Mouse (Mus musculus) forebrain, postnatal 0 days (tissue): Measurements from ENCODE around the gene Uhrf1bp1l. TPM values are rescaled to one million over a fixed set of nuclear protein-coding genes. Genes with fewer than 3 reads are reported as not detected.
A peak's percentile ranks its signal among the peaks of the same experiment; 100 is the strongest.

Experiments used
- ATAC-seq: fragments of 200-750 bp; cut with Nextera tagmentation; 2 replicates; pipeline ENCODE4 v1.8.0; 2017; ENCODE audit warnings: mild to moderate bottlenecking, moderate library complexity
- DNase-seq: peaks from one replicate; pipeline ENCODE4 v3.0.0-alpha.2; 2015
- H3K27ac ChIP-seq: fragments of 300-500 bp; sonication (generic); 2 replicates; pipeline ENCODE4 v1.5.1; 2014; ENCODE audit warnings: low read depth, mild to moderate bottlenecking, antibody characterized with exemption, low read length, moderate library complexity, mixed read lengths
- H3K27me3 ChIP-seq: fragments of 300-500 bp; sonication (generic); 2 replicates; pipeline ENCODE4 v1.6.1; 2014; ENCODE audit warnings: mild to moderate bottlenecking, low read length, mixed read lengths; ENCODE audit not compliant: insufficient read depth
- H3K36me3 ChIP-seq: fragments of 300-500 bp; sonication (generic); 2 replicates; pipeline ENCODE4 v1.6.1; 2014; ENCODE audit warnings: mild to moderate bottlenecking, moderate library complexity; ENCODE audit not compliant: insufficient read depth
- H3K4me1 ChIP-seq: fragments of 300-500 bp; sonication (generic); 2 replicates; pipeline ENCODE4 v1.6.1; 2014; ENCODE audit warnings: antibody characterized with exemption; ENCODE audit not compliant: insufficient read depth
- H3K4me2 ChIP-seq: fragments of 300-500 bp; sonication (generic); 2 replicates; pipeline ENCODE4 v1.6.1; 2014; ENCODE audit warnings: low read depth, mild to moderate bottlenecking, moderate library complexity
- H3K4me3 ChIP-seq: fragments of 300-500 bp; sonication (generic); 2 replicates; pipeline ENCODE4 v1.5.1; 2014; ENCODE audit warnings: low read depth, low read length, mixed read lengths
- H3K9ac ChIP-seq: fragments of 300-500 bp; sonication (generic); 2 replicates; pipeline ENCODE4 v1.6.1; 2014; ENCODE audit warnings: mild to moderate bottlenecking
- H3K9me3 ChIP-seq: fragments of 300-500 bp; sonication (generic); 2 replicates; pipeline ENCODE4 v1.6.1; 2016; ENCODE audit warnings: low read length
- CTCF ChIP-seq: sonication (generic); IDR thresholded peaks from 2 replicates; pipeline ENCODE4 v1.5.1; 2016; ENCODE audit warnings: antibody characterized with exemption, control low read depth, low read depth
- WGBS: fragments of 180-500 bp; shearing (Covaris S2); extraction: QIAGEN DNeasy Blood & Tissue Kit; methylation state at CpG from one replicate; pipeline ENCODE4 v1.1.7; 2014; 5-methylcytosine and 5-hydroxymethylcytosine counted together
- polyA plus RNA-seq: library from polyadenylated mRNA; unstranded; fragments of >200 nt; fragmentation: Nextera tagmentation; extraction: Ambion mirVana; gene quantifications from 2 replicates; pipeline ENCODE4 v1.2.1, GENCODE M21; 2015
- total RNA-seq: library from RNA; depleted of rRNA; stranded (reverse); fragments of >200 nt; gene quantifications from 2 replicates; pipeline ENCODE4 v1.2.3, GENCODE M21; 2014

Gene Uhrf1bp1l
- total and polyA plus RNA-seq, 2 experiments from 2014 or later: 30.2 to 39.4 TPM

DNA sequence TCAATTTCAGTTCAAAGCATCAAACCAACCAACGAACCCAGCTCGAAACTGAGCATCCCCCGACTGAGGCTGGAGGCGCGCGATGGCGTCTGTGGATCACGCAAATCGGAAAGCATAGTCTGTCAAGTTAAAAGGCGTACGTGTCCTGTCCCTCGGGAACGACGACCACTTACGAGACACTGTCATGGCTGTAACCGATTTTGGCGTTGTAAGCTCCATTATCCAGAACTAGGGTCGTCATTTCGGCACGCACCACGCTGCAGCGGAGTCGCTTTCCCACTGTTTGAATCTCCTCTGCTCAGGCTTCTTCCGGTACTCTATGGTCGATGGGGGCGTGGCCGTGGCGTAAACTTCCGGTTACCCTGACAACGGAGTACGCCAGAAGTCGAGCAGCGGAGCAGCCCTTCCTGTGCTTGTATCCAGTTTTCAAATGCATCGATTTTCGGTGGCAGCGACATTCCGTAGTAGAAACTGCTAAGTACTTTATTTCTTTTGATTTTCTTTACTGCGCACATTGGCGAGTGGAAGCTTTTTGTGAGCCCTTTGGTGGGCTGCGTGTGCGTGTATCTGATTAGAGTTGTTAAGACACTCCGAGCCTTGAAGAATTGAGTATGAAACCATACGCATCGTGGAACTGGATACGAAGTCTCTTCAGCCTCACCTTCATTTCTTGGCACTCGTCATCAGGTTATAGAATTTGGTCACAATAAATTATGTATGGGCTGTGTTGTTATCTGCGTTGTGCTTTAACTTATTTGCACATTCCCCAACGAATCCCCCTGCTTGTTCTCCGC is 12.6 kb upstream of the Uhrf1bp1l start, which contains the start of gene Actr6:
Actr6 (minus strand) TSS at position 295 of the 794 bp plus-strand sequence.
- H3K9ac ChIP-seq: peak within 1 kb of the TSS; percentile 58
- TF ChIP-seq CTCF: no peak; the same call in 1 of the 2 replicates
- no peaks in the 10 kb centered on the region for H3K9me3 ChIP-seq
- peak within 1 kb of the TSS; percentile 76 for H3K27ac ChIP-seq
- DNase-seq: peak; percentile 96
- H3K4me2 ChIP-seq: peak within 1 kb of the TSS; percentile 53
- H3K36me3 ChIP-seq: 0 out of 2 replicates have a peak, but pooled peaks cover 3% of the 10 kb centered on the region
- H3K4me3 ChIP-seq: peak within 1 kb of the TSS; percentile 60
- H3K4me1 ChIP-seq: 0 out of 2 replicates have a peak, but pooled peaks cover 10% of the 10 kb centered on the region
- no peaks in the 10 kb centered on the region for H3K27me3 ChIP-seq
- peak; percentile 100 for ATAC-seq
- WGBS: 2% methylated on average over 49 of the region's 49 CpGs

DNA sequence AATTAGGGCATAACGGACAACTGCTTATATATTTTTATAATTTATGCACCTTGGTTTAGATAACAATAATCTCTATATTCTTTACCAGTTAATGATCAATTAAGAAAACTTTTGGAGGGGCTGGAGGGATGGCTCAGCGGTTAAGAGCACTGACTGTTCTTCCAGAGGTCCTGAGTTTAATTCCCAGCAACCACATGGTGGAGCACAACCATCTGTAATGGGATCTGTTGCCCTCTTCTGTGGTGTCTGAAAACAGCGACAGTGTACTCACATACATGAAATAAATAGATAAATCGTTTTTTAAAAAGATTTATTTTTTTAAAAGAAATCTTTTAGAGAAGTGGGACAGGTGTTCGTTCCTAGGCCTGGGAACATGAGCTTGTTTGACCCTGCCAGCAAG is 7.7 kb upstream of the Uhrf1bp1l start:
- Histone ChIP-seq H3K4me3 (no peak overlapping the region), H3K4me1 (0 out of 2 replicates have a peak, but pooled peaks cover 3% of the 10 kb centered on the region), H3K36me3 (no peaks in the 10 kb centered on the region), H3K9me3 (no peaks in the 10 kb centered on the region), H3K27ac (no peak overlapping the region), H3K27me3 (no peaks in the 10 kb centered on the region; the same call in 1 of the 2 replicates), H3K9ac (no peak overlapping the region), H3K4me2 (no peak overlapping the region)
- DNase-seq (peak; percentile 4), ATAC-seq (no peak)
- peak; percentile 31; the same call in 1 of the 2 replicates for TF ChIP-seq CTCF
- 41% methylated on average over 5 of the region's 5 CpGs for WGBS

DNA sequence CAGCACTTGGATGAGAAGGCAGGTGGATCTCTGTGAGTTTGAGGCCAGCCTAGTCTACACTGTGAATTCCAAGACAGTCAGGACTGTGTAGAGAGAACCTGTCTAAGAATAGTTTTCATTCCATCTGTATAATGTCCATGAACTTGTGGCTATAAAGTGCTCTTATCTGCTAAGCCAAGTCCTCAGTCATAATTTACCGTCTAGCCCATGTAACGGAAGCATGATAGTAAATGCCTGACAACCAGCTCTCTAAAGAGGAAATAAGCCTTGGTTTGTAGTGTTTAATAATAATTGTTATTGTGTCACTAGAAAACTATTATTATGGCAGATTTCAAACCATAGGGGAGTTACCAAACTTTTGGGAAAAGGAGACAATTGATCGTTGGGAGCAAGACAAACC is 6.9 kb upstream of the Uhrf1bp1l start:
- Histone ChIP-seq H3K9me3 (no peaks in the 10 kb centered on the region), H3K4me3 (no peak overlapping the region), H3K27me3 (no peaks in the 10 kb centered on the region; the same call in 1 of the 2 replicates), H3K36me3 (no peaks in the 10 kb centered on the region), H3K9ac (no peak overlapping the region), H3K4me1 (0 out of 2 replicates have a peak, but pooled peaks cover under 1% of the 10 kb centered on the region), H3K4me2 (no peak overlapping the region), H3K27ac (no peak overlapping the region)
- DNase-seq (no peak), ATAC-seq (no peak)
- TF ChIP-seq CTCF: no peak
- 97% methylated on average over 3 of the region's 3 CpGs for WGBS

DNA sequence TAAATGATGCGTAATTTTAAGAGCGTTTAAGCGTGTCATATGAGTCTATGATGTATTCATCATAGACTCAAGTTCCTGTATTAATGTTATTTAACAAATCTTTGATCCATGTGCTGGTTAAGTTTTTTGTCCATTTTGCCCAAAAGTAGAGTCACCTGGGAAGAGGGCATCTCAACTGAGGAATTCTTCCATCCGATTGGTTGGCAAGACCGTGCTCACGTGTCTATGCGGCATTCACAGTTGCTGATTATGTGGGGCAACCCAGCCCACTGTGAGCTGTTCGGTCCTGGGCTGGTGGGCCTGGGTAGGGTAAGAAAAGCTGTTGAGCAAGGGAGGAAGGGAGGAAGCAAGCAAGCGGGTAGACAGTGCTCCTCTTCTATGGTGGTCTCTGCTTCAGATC is 6.4 kb upstream of the Uhrf1bp1l start:
- H3K4me2 ChIP-seq: no peak overlapping the region
- H3K4me3 ChIP-seq: no peak overlapping the region
- WGBS: 89% methylated on average over 9 of the region's 9 CpGs
- H3K4me1 ChIP-seq: no peaks in the 10 kb centered on the region
- no peaks in the 10 kb centered on the region for H3K36me3 ChIP-seq
- H3K27me3 ChIP-seq: no peaks in the 10 kb centered on the region; the same call in 1 of the 2 replicates
- no peaks in the 10 kb centered on the region for H3K9me3 ChIP-seq
- ATAC-seq (no peak), DNase-seq (no peak)
- H3K27ac ChIP-seq: no peak overlapping the region
- H3K9ac ChIP-seq: no peak overlapping the region
- no peak for TF ChIP-seq CTCF

DNA sequence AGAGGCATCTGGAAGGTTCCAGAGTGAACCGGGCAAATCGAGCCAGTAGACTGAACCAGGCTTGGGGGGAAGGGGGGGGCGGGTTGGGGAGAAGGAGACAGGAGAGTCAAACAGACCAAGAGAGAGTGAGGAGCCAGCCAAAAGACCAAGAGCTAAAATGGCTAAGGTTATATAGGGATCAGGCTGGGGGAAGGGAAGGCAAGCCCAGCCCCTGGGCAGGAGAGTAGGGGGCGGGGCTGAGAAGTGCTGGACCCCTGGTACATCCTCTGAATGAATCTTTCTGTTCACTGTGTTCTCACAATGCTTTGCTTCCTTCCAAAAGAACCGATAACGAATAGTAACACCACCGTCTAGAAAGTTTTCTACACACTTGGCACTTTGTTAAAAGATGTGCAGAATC is 5.1 kb upstream of the Uhrf1bp1l start:
- DNase-seq: no peak
- H3K27ac ChIP-seq: no peak overlapping the region
- no peaks in the 10 kb centered on the region for H3K36me3 ChIP-seq
- no peaks in the 10 kb centered on the region for H3K9me3 ChIP-seq
- H3K9ac ChIP-seq: no peak overlapping the region
- H3K4me1 ChIP-seq: no peaks in the 10 kb centered on the region
- 35% methylated on average over 6 of the region's 7 CpGs for WGBS
- no peaks in the 10 kb centered on the region; the same call in 1 of the 2 replicates for H3K27me3 ChIP-seq
- no peak for ATAC-seq
- TF ChIP-seq CTCF: no peak
- H3K4me2 ChIP-seq: no peak overlapping the region
- no peak overlapping the region for H3K4me3 ChIP-seq

DNA sequence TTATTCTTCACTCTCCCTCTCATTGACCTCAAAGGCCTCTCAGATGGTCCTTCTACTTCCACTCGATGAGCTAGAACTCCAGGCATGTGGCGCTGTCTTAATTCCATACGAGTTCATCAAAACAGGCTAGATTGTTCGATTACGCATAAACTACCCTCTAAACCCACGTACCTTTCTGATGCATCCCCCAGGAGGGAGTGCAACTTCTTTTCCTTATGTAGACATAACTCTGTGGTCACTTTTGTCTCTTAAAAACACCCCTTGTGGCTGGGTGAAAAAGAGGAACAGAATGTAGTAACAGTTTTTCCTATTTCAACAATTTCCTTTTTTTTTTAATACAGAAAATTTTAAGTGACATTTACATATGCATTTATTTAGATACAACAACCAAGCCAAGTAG is 3.8 kb upstream of the Uhrf1bp1l start:
- no peak overlapping the region for H3K9ac ChIP-seq
- 87% methylated on average over 6 of the region's 6 CpGs for WGBS

DNA sequence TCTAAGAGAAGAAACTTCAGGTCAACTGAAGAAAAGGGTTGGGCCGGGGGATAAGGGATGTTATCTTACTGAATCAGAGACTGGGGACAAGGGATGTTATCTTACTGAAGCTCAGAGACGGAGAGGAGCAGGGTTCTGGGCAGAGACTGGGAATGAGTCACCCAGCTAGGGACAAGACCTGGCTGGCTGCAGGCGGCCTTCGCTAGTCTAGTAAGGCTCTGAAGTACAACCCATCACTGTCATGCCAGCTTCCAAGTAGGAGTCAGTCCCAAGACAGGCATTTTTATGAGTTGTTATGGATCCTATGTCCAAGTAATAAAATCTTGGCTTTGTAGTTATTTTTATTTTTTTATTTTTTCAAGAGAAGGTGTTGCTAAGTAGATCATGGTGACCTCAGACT is 1.5 kb upstream of the Uhrf1bp1l start:
- 94% methylated on average over 4 of the region's 4 CpGs for whole genome bisulfite sequencing
- ATAC-seq: no peak

More for the DNA sequence above, 3.8 kb upstream of the Uhrf1bp1l start:
- Histone ChIP-seq H3K36me3 (no peaks in the 10 kb centered on the region), H3K4me1 (no peaks in the 10 kb centered on the region), H3K27me3 (no peaks in the 10 kb centered on the region; the same call in 1 of the 2 replicates), H3K9me3 (no peaks in the 10 kb centered on the region), H3K27ac (no peak overlapping the region), H3K4me2 (no peak overlapping the region), H3K4me3 (no peak overlapping the region)
- TF ChIP-seq CTCF: no peak
- ATAC-seq (no peak), DNase-seq (no peak)

More for the DNA sequence above, 1.5 kb upstream of the Uhrf1bp1l start:
- Histone ChIP-seq H3K27ac (no peak overlapping the region), H3K4me2 (no peak overlapping the region), H3K4me1 (peaks cover 6% of the 10 kb centered on the region; the same call in 1 of the 2 replicates), H3K9ac (no peak overlapping the region), H3K36me3 (no peaks in the 10 kb centered on the region), H3K4me3 (no peak overlapping the region), H3K27me3 (no peaks in the 10 kb centered on the region; the same call in 1 of the 2 replicates), H3K9me3 (no peaks in the 10 kb centered on the region)
- DNase-seq: no peak
- no peak for TF ChIP-seq CTCF
